Mouse (Mus musculus) adrenal gland, adult 10 weeks (tissue): ENCODE measurements around the gene Dcun1d5. TPM values are rescaled to one million over a fixed set of nuclear protein-coding genes. Genes with fewer than 3 reads are reported as not detected.

Experiments
- polyA plus RNA-seq: library from polyadenylated mRNA; stranded (reverse); fragments of 350-450 nt; fragmentation: Illumina TruSeq; extraction: RNeasy Lipid Tissue Mini Kit (QIAGEN cat#74804); gene quantifications from one replicate; pipeline ENCODE4 v1.2.3, GENCODE M21; 2014; ENCODE audit warnings: low read depth, low replicate concordance

Dcun1d5 gene
- 184 TPM for polyA plus RNA-seq

DNA sequence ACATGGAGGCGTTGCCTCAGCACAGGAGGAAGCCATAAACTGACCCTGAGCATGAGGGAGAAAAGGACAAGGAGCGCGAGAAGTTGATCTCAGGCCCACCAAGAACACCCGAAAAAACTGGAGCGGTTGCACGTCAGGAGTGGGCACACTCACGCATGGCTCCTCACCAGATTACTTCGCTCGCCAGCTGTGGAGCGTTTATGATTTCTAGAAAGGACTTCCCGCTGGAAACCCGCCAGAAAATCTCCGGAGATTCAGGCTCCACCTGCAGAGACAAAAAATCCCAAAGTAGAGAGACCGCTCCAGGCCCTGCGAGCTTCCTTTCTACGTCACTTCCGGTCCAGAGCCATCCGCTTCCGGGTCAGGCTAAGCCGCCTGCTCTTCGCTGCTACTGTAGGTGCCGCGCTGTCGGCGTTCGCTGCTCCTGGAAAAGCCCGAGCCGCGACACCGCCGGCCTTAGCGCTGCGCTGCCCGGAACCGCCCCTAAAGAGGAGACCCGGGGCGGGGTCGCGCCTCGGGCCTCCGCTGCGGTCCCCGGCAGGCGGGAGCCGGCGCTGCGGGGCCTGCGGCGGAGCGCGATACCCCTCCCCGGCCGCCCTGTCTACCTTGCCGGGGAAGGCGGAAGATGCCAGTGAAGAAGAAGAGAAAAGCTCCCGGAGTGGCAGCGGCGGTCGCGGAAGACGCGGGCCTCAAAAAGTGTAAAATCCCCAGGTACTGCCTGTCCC lies at the start of gene Dcun1d5, which contains the start of gene Dync2h1:
Gene Dcun1d5, plus strand, starts transcription at position 349 of the 725 bp plus-strand sequence.
Gene Dync2h1, minus strand, starts transcription at position 275 of the 725 bp plus-strand sequence.

Other genes starting within 250 kb of the Dcun1d5 start
- 15.1 TPM for gene Dync2h1, start 74 bp upstream of the Dcun1d5 start, polyA plus RNA-seq
- gene Mmp13, start 88.0 kb downstream of the Dcun1d5 start, polyA plus RNA-seq, result 3.6 TPM
- gene Mmp12, start 159.9 kb downstream of the Dcun1d5 start, polyA plus RNA-seq, result 25.7 TPM
- not detected for gene Mmp1b, start 203.5 kb downstream of the Dcun1d5 start, polyA plus RNA-seq